In genomic region chr4:44042429-44042828, GRCm38 (mm10) we compare ENCODE assay signal across 40 mouse cellular contexts. TPM values are rescaled to one million over a fixed set of nuclear protein-coding genes. Genes with fewer than 3 reads are reported as not detected.
"Had no signal": no experiment of that assay in that cellular context is flagged by ENCODE, and none has a peak within 500 bp of the region (broad histone marks: within the 10 kb centered on the region; RNA-seq: fewer than 3 reads in every experiment).

No protein-coding gene starts in this region.

- H3K4me1 ChIP-seq: hindbrain, embryonic 10.5 days; hindbrain, embryonic 12.5 days; kidney, embryonic 15.5 days; limb, embryonic 13.5 days; limb, embryonic 15.5 days; liver, embryonic 12.5 days had no signal

- H3K9me3 ChIP-seq: hindbrain, embryonic 10.5 days; hindbrain, embryonic 12.5 days; kidney, embryonic 15.5 days; limb, embryonic 13.5 days; limb, embryonic 15.5 days; liver, embryonic 12.5 days had no signal

- DNase-seq: gastrocnemius, postnatal 14 days; heart, adult 11 months; heart, adult 2 months; heart, postnatal 10 days; heart, postnatal 4 days; kidney, adult 11 months; kidney, adult 2 months; kidney, adult 9 months; kidney, postnatal 14 days; kidney, postnatal 36 days; layer of hippocampus, adult 9-11 months; layer of hippocampus, postnatal 36 days; left cerebral cortex, postnatal 4 days had no signal

- H3K27me3 ChIP-seq: hindbrain, embryonic 12.5 days; kidney, embryonic 15.5 days; limb, embryonic 13.5 days; limb, embryonic 15.5 days; liver, embryonic 12.5 days had no signal

- H3K27ac ChIP-seq: heart, adult 2 months; hindbrain, embryonic 10.5 days; hindbrain, embryonic 12.5 days; hindbrain, embryonic 14.5 days; kidney, embryonic 15.5 days; kidney, postnatal 0 days; limb, embryonic 13.5 days; limb, embryonic 15.5 days; liver, embryonic 12.5 days; liver, embryonic 14.5 days had no signal

- H3K4me3 ChIP-seq: heart, adult 2 months; hindbrain, embryonic 10.5 days; hindbrain, embryonic 12.5 days; kidney, embryonic 15.5 days; limb, embryonic 13.5 days; limb, embryonic 15.5 days; liver, embryonic 12.5 days had no signal

- H3K9ac ChIP-seq: hindbrain, embryonic 12.5 days; hindbrain, embryonic 14.5 days; kidney, embryonic 15.5 days; limb, embryonic 13.5 days; limb, embryonic 15.5 days; liver, embryonic 12.5 days; liver, embryonic 14.5 days had no signal

- ATAC-seq: hindbrain, embryonic 16.5 days; inflammation-experienced regulatory T-cells, adult 6 months; liver, embryonic 12.5 days had no signal

- H3K4me2 ChIP-seq: heart, embryonic 11.5 days; hindbrain, embryonic 12.5 days; hindbrain, embryonic 14.5 days; kidney, embryonic 15.5 days; limb, embryonic 13.5 days; limb, embryonic 15.5 days; liver, embryonic 12.5 days had no signal

RNA-seq across cellular contexts. Expression of gene Ccin, which starts 59.1 kb away (rescaled TPM):
- total RNA-seq: gastrocnemius, adult 18-20 months; gastrocnemius, adult 8-10 months; heart, adult 2 months; heart, postnatal 25 days; layer of hippocampus, adult 18-20 months; layer of hippocampus, adult 8-10 months; layer of hippocampus, postnatal 14 days; layer of hippocampus, postnatal 36 days; left cerebral cortex, adult 18-20 months; left cerebral cortex, adult 8-10 months; left cerebral cortex, postnatal 10 days; left cerebral cortex, postnatal 25 days; liver, adult 2 months had no signal
- polyA plus RNA-seq: heart, embryonic 11.5 days; heart, embryonic 14.5 days; heart, embryonic 16.5 days; hindbrain, embryonic 10.5 days; hindbrain, embryonic 12.5 days; hindbrain, embryonic 16.5 days; inflammation-experienced regulatory T-cells, adult 6 months; kidney, embryonic 15.5 days; kidney, postnatal 0 days; large intestine, adult 2 months; limb, embryonic 11.5 days; limb, embryonic 13.5 days; limb, embryonic 15.5 days; liver, adult 2 months; liver, embryonic 12.5 days had no signal
